Mouse (Mus musculus): ENCODE data around the gene Crim1. TPM values are rescaled to one million over a fixed set of nuclear protein-coding genes. Genes with fewer than 3 reads are reported as not detected.

Gene Crim1
- polyA plus RNA-seq, 1 experiment from 2014 or later: 2.3 TPM

GRCm38 (mm10) chr17:78373174-78373573, 173.1 kb downstream of the Crim1 start:
- Histone ChIP-seq H3K4me1 (ENCODE audit: control insufficient read depth, insufficient read depth, low read length) (peaks cover 3% of the 10 kb centered on the region; the same call in 1 of the 2 replicates), H3K9ac (ENCODE audit: low read length) (no peak overlapping the region), H3K36me3 (ENCODE audit: control insufficient read depth, insufficient read depth) (peaks cover 13% of the 10 kb centered on the region), H3K27ac (ENCODE audit: low read length) (no peak overlapping the region), H3K9me3 (replicated peaks; ENCODE audit: control insufficient read depth, low read length) (no peaks in the 10 kb centered on the region), H3K4me3 (ENCODE audit: low read length) (no peak overlapping the region), H3K4me2 (ENCODE audit: low read depth, low read length) (no peak overlapping the region), H3K27me3 (ENCODE audit: control insufficient read depth, insufficient read depth, low read length) (no peaks in the 10 kb centered on the region)
- no peak for ATAC-seq (replicated peaks; ENCODE audit: extremely low read depth, insufficient read depth, low FRiP score)
- 91% methylated on average over 6 of the region's 6 CpGs for WGBS

- Histone ChIP-seq H3K4me2 (ENCODE audit: low read depth, low read length) (no peak overlapping the region), H3K9ac (ENCODE audit: low read length) (no peak overlapping the region), H3K4me3 (ENCODE audit: low read length) (no peak overlapping the region), H3K27me3 (ENCODE audit: control insufficient read depth, insufficient read depth, low read length) (no peaks in the 10 kb centered on the region), H3K27ac (ENCODE audit: low read length) (no peak overlapping the region), H3K9me3 (replicated peaks; ENCODE audit: control insufficient read depth, low read length) (no peaks in the 10 kb centered on the region), H3K36me3 (ENCODE audit: control insufficient read depth, insufficient read depth) (peaks cover 13% of the 10 kb centered on the region), H3K4me1 (ENCODE audit: control insufficient read depth, insufficient read depth, low read length) (peaks cover 3% of the 10 kb centered on the region; the same call in 1 of the 2 replicates)
- WGBS: 89% methylated on average over 8 of the region's 8 CpGs
- no peak for ATAC-seq (replicated peaks; ENCODE audit: extremely low read depth, insufficient read depth, low FRiP score)
Measured at GRCm38 (mm10) chr17:78373849-78374248, 173.8 kb downstream of the Crim1 start.

GRCm38 (mm10) chr17:78374756-78375155, 174.7 kb downstream of the Crim1 start:
- no peak overlapping the region for H3K9ac ChIP-seq (ENCODE audit: low read length)
- H3K9me3 ChIP-seq (replicated peaks; ENCODE audit: control insufficient read depth, low read length): no peaks in the 10 kb centered on the region
- peak overlapping the region; percentile 52; the same call in 1 of the 2 replicates for H3K27ac ChIP-seq (ENCODE audit: low read length)
- no peak for ATAC-seq (replicated peaks; ENCODE audit: extremely low read depth, insufficient read depth, low FRiP score)
- no peak overlapping the region for H3K4me2 ChIP-seq (ENCODE audit: low read depth, low read length)
- peaks cover 3% of the 10 kb centered on the region; the same call in 1 of the 2 replicates for H3K4me1 ChIP-seq (ENCODE audit: control insufficient read depth, insufficient read depth, low read length)
- WGBS: 68% methylated on average over 10 of the region's 10 CpGs
- H3K27me3 ChIP-seq (ENCODE audit: control insufficient read depth, insufficient read depth, low read length): no peaks in the 10 kb centered on the region
- peaks cover 13% of the 10 kb centered on the region for H3K36me3 ChIP-seq (ENCODE audit: control insufficient read depth, insufficient read depth)
- no peak overlapping the region for H3K4me3 ChIP-seq (ENCODE audit: low read length)

- no peak overlapping the region; the same call in 1 of the 2 replicates for H3K27ac ChIP-seq (ENCODE audit: low read length)
- WGBS: 53% methylated on average over 8 of the region's 8 CpGs
- no peak overlapping the region for H3K4me2 ChIP-seq (ENCODE audit: low read depth, low read length)
- no peak overlapping the region for H3K4me3 ChIP-seq (ENCODE audit: low read length)
- H3K36me3 ChIP-seq (ENCODE audit: control insufficient read depth, insufficient read depth): peaks cover 17% of the 10 kb centered on the region
- H3K9me3 ChIP-seq (replicated peaks; ENCODE audit: control insufficient read depth, low read length): no peaks in the 10 kb centered on the region
- H3K4me1 ChIP-seq (ENCODE audit: control insufficient read depth, insufficient read depth, low read length): peaks cover 3% of the 10 kb centered on the region; the same call in 1 of the 2 replicates
- ATAC-seq (replicated peaks; ENCODE audit: extremely low read depth, insufficient read depth, low FRiP score): no peak
- H3K9ac ChIP-seq (ENCODE audit: low read length): no peak overlapping the region
- no peaks in the 10 kb centered on the region for H3K27me3 ChIP-seq (ENCODE audit: control insufficient read depth, insufficient read depth, low read length)
Measured at GRCm38 (mm10) chr17:78376587-78376986, 176.5 kb downstream of the Crim1 start.

DNA sequence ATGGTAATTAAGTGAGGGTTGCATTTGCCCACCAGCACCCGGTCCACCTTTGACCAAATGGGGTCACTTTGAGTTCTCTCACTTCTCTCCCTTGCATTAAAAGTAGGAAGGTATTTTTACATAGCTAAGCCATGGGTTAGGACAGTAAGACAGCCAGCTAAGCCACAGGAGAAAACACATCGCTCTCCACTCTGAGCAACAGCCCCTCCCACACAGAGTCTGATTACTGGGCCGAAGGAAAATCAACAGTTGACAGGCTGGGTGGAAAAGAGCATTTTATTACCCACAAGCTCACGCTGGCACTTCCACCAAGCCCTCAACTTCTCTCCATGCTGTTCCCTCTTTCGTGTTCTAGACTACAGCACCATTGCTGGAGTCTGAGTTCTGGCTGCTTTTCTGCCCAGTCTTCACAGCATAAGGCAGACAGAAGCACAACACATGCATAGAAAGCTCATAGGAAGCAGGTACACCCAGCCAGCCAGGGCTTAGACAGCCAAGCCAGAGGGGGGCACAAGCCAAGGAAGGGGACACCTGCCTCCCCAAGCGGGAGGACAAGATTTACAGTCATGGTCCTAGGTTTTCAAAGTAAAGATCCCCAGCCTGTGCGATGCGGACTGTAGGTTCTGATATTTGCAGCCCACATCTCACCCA, 179.2 kb downstream of the Crim1 start:
- Histone ChIP-seq H3K4me3 (ENCODE audit: low read length) (no peak overlapping the region), H3K9ac (ENCODE audit: low read length) (no peak overlapping the region), H3K4me2 (ENCODE audit: low read depth, low read length) (no peak overlapping the region), H3K9me3 (replicated peaks; ENCODE audit: control insufficient read depth, low read length) (no peaks in the 10 kb centered on the region), H3K36me3 (ENCODE audit: control insufficient read depth, insufficient read depth) (peaks cover 17% of the 10 kb centered on the region), H3K27me3 (ENCODE audit: control insufficient read depth, insufficient read depth, low read length) (no peaks in the 10 kb centered on the region), H3K4me1 (ENCODE audit: control insufficient read depth, insufficient read depth, low read length) (peaks cover 3% of the 10 kb centered on the region; the same call in 1 of the 2 replicates), H3K27ac (ENCODE audit: low read length) (no peak overlapping the region)
- WGBS: 77% methylated on average over 8 of the region's 8 CpGs
- no peak for ATAC-seq (replicated peaks; ENCODE audit: extremely low read depth, insufficient read depth, low FRiP score)

DNA sequence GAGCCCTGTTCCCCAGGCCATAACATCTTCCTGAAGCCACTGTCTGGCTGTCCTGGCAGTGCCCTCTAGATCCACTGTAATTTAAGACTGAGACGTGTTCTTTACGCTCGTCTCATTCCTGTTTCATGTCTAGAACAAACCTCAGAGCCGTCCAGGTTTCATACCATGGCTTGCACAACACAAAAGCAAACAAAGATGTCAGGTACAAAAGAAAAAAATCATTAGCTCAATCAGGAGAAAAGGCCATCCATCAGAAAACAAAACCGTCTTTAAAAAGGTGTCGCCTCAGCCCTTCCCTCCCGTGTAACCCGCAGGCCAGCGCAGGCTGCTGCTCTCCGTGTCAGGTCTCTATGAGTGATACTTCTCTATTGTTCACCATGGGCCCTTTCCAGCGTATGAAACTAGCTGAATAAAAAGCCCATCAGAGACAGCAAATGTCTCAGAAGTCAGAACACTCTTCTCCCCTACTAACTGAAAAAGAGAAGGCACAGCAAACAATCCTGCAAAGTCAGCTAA, 179.7 kb downstream of the Crim1 start:
- Histone ChIP-seq H3K27me3 (ENCODE audit: control insufficient read depth, insufficient read depth, low read length) (no peaks in the 10 kb centered on the region), H3K4me2 (ENCODE audit: low read depth, low read length) (no peak overlapping the region), H3K36me3 (ENCODE audit: control insufficient read depth, insufficient read depth) (peaks cover 17% of the 10 kb centered on the region), H3K9ac (ENCODE audit: low read length) (no peak overlapping the region), H3K4me3 (ENCODE audit: low read length) (no peak overlapping the region), H3K27ac (ENCODE audit: low read length) (no peak overlapping the region), H3K4me1 (ENCODE audit: control insufficient read depth, insufficient read depth, low read length) (peaks cover 3% of the 10 kb centered on the region; the same call in 1 of the 2 replicates), H3K9me3 (replicated peaks; ENCODE audit: control insufficient read depth, low read length) (no peaks in the 10 kb centered on the region)
- 91% methylated on average over 11 of the region's 11 CpGs for WGBS
- no peak for ATAC-seq (replicated peaks; ENCODE audit: extremely low read depth, insufficient read depth, low FRiP score)

- H3K27me3 ChIP-seq (ENCODE audit: control insufficient read depth, insufficient read depth, low read length): no peaks in the 10 kb centered on the region
- 91% methylated on average over 3 of the region's 3 CpGs for WGBS
- ATAC-seq (replicated peaks; ENCODE audit: extremely low read depth, insufficient read depth, low FRiP score): no peak
- H3K36me3 ChIP-seq (ENCODE audit: control insufficient read depth, insufficient read depth): peaks cover 14% of the 10 kb centered on the region
- H3K4me2 ChIP-seq (ENCODE audit: low read depth, low read length): no peak overlapping the region
- no peak overlapping the region for H3K9ac ChIP-seq (ENCODE audit: low read length)
- no peaks in the 10 kb centered on the region for H3K4me1 ChIP-seq (ENCODE audit: control insufficient read depth, insufficient read depth, low read length)
- H3K9me3 ChIP-seq (replicated peaks; ENCODE audit: control insufficient read depth, low read length): no peaks in the 10 kb centered on the region
- H3K4me3 ChIP-seq (ENCODE audit: low read length): no peak overlapping the region
- no peak overlapping the region for H3K27ac ChIP-seq (ENCODE audit: low read length)
Measured at GRCm38 (mm10) chr17:78382321-78382720, 182.3 kb downstream of the Crim1 start.

- no peaks in the 10 kb centered on the region for H3K9me3 ChIP-seq (replicated peaks; ENCODE audit: control insufficient read depth, low read length)
- 46% methylated on average over 9 of the region's 9 CpGs for WGBS
- no peak for ATAC-seq (replicated peaks; ENCODE audit: extremely low read depth, insufficient read depth, low FRiP score)
- no peak overlapping the region for H3K4me2 ChIP-seq (ENCODE audit: low read depth, low read length)
- H3K27me3 ChIP-seq (ENCODE audit: control insufficient read depth, insufficient read depth, low read length): no peaks in the 10 kb centered on the region
- no peak overlapping the region for H3K9ac ChIP-seq (ENCODE audit: low read length)
- H3K4me1 ChIP-seq (ENCODE audit: control insufficient read depth, insufficient read depth, low read length): 0 out of 2 replicates have a peak, but pooled peaks cover under 1% of the 10 kb centered on the region
- H3K27ac ChIP-seq (ENCODE audit: low read length): no peak overlapping the region
- peaks cover 6% of the 10 kb centered on the region for H3K36me3 ChIP-seq (ENCODE audit: control insufficient read depth, insufficient read depth)
- H3K4me3 ChIP-seq (ENCODE audit: low read length): no peak overlapping the region
Measured at GRCm38 (mm10) chr17:78387665-78388064, 187.6 kb downstream of the Crim1 start.

DNA sequence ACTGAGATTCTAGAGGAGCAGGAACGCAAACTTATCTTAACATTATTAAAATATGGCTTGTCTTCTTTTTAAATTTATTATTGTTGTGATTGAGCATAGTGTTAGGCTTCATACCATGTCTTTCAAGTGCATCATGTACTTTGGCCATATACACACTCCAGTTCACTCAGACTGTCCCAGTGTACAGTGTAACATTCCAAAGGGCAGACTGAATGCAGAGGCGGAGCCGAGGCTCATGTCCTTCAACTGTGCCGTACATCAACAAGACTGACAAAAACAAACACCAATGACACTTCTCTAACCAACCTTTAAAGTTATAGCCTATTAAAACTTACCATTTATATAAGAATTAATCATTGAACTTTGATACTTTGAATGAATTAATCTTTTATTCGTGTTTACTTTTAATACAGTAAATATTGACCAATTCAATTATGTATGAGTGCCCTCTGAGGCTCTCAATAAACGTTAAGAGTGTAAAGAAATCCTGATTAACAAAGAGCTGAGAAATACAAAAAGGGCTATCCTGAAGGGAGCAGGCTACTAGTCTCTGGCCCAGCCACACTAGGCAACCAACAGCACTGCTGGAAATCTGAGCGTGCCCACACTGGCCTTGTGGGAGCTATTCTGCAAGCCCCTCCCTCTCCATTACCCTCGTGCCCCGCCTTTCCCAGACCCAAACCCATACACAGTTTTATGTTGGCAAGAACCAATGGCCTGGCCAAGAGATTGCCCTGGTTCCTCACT, 188.2 kb downstream of the Crim1 start:
- H3K36me3 ChIP-seq (ENCODE audit: control insufficient read depth, insufficient read depth): peaks cover 6% of the 10 kb centered on the region
- no peak overlapping the region for H3K4me2 ChIP-seq (ENCODE audit: low read depth, low read length)
- no peaks in the 10 kb centered on the region for H3K9me3 ChIP-seq (replicated peaks; ENCODE audit: control insufficient read depth, low read length)
- 73% methylated on average over 9 of the region's 9 CpGs for WGBS
- no peak overlapping the region for H3K27ac ChIP-seq (ENCODE audit: low read length)
- H3K4me3 ChIP-seq (ENCODE audit: low read length): no peak overlapping the region
- no peaks in the 10 kb centered on the region for H3K27me3 ChIP-seq (ENCODE audit: control insufficient read depth, insufficient read depth, low read length)
- no peak for ATAC-seq (replicated peaks; ENCODE audit: extremely low read depth, insufficient read depth, low FRiP score)
- 0 out of 2 replicates have a peak, but pooled peaks cover 2% of the 10 kb centered on the region for H3K4me1 ChIP-seq (ENCODE audit: control insufficient read depth, insufficient read depth, low read length)
- no peak overlapping the region for H3K9ac ChIP-seq (ENCODE audit: low read length)

Data from heart, embryonic 16.5 days (tissue).